26 mouse cellular contexts compared by ENCODE assay signal in the genomic region with DNA sequence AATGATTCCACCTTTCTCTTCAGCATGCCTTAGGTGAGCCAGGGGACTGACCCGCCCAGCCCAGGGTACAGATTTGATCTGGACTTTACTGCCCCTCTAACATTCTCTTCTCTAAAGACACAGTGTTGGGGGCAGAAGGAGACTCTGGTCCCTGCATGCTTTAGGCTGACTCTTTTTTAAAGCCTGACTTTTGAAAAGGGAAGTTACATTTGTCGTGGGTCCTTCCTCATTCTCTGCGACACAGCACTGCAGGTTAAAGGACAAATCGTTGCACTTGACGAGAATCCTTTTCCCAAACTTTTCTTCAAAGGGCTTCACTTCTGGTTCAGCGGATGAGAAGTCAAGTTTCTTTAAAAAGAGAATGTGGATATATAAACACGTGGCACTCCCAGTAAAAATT.
DNase-seq lines count a peak whose midpoint lies in the region; ATAC-seq and TF ChIP-seq lines count a peak whose summit lies in the region.
"Had no signal": no experiment of that assay in that cellular context is flagged by ENCODE, and none has a peak within 500 bp of the region (broad histone marks: within the 10 kb centered on the region; RNA-seq: fewer than 3 reads in every experiment).

No protein-coding gene starts in this region.

- H3K4me3 ChIP-seq in MEL (ENCODE audit: control insufficient read depth in 1 of 2, insufficient read depth in 1 of 2, low read depth in 2 of 2, low read length in 2 of 2), result no peak overlapping the region
- H3K4me3 ChIP-seq in limb, embryonic 10.5 days, result no peak overlapping the region
- H3K4me3 ChIP-seq in midbrain, embryonic 13.5 days (replicated peaks), result no peak overlapping the region
- H3K4me3 ChIP-seq: embryonic facial prominence, embryonic 13.5 days; erythroblast, embryonic 14.5 days; forebrain, embryonic 12.5 days; gastrocnemius, adult 2 months; hindbrain, embryonic 10.5 days; hindbrain, embryonic 13.5 days; intestine, embryonic 15.5 days had no signal

- intact Hi-C loops in gastrocnemius, postnatal 14 days (cut with DNase I; ENCODE audit: low total_unique reads), result no loop called here

- no peaks in the 10 kb centered on the region; a peak in 1 of 4 replicates for H3K36me3 ChIP-seq in MEL (ENCODE audit: control insufficient read depth in 1 of 2, insufficient read depth in 2 of 2, low read length in 2 of 2)
- peaks cover 7% of the 10 kb centered on the region; the same call in 1 of the 2 replicates for H3K36me3 ChIP-seq in limb, embryonic 10.5 days
- no peaks in the 10 kb centered on the region; the same call in 1 of the 2 replicates for H3K36me3 ChIP-seq in splenic B cell, adult 2 months (ENCODE audit: control insufficient read depth, insufficient read depth, low read length, poor library complexity, severe bottlenecking)
- peaks cover 9% of the 10 kb centered on the region for H3K36me3 ChIP-seq in midbrain, embryonic 13.5 days

- no peaks in the 10 kb centered on the region for H3K27me3 ChIP-seq in MEL (ENCODE audit: control insufficient read depth in 1 of 2, insufficient read depth in 2 of 2, low read length in 2 of 2)
- H3K27me3 ChIP-seq in limb, embryonic 10.5 days (ENCODE audit: low read depth, poor library complexity, severe bottlenecking), result no peaks in the 10 kb centered on the region
- H3K27me3 ChIP-seq in splenic B cell, adult 2 months (ENCODE audit: control insufficient read depth, insufficient read depth, low read length, poor library complexity, severe bottlenecking), result no peaks in the 10 kb centered on the region
- H3K27me3 ChIP-seq in midbrain, embryonic 13.5 days, result no peaks in the 10 kb centered on the region
- H3K27me3 ChIP-seq: embryonic facial prominence, embryonic 13.5 days; forebrain, embryonic 12.5 days; hindbrain, embryonic 13.5 days; intestine, embryonic 15.5 days had no signal

- peak; percentile 84 for ATAC-seq in common myeloid progenitor, adult 5-6 weeks (replicated peaks; ENCODE audit: low read depth, poor library complexity, severe bottlenecking)
- ATAC-seq in midbrain, embryonic 13.5 days, result no peak
- ATAC-seq: activated CD4-positive, CD25-positive, alpha-beta regulatory T cell, adult 4 months; forebrain, embryonic 16.5 days; hindbrain, embryonic 16.5 days; intestine, embryonic 15.5 days had no signal

- H3K9me3 ChIP-seq in MEL (replicated peaks; ENCODE audit: insufficient read depth, low read length), result no peaks in the 10 kb centered on the region
- H3K9me3 ChIP-seq in limb, embryonic 10.5 days (replicated peaks), result no peaks in the 10 kb centered on the region
- H3K9me3 ChIP-seq in midbrain, embryonic 13.5 days, result no peaks in the 10 kb centered on the region
- H3K9me3 ChIP-seq: embryonic facial prominence, embryonic 13.5 days; forebrain, embryonic 12.5 days; G1E; hindbrain, embryonic 10.5 days; hindbrain, embryonic 13.5 days; intestine, embryonic 15.5 days had no signal

- peak; percentile 41 for DNase-seq in MEL (ENCODE audit: low read depth, low spot score)
- DNase-seq in limb, embryonic 10.5 days (ENCODE audit: low spot score), result no peak
- peak; percentile 7 for DNase-seq in splenic B cell, adult 2 months (ENCODE audit: low read depth, low spot score)
- DNase-seq in gastrocnemius, postnatal 14 days, result no peak
- DNase-seq in left cerebral cortex, adult 8-10 months (ENCODE audit: low spot score in 2 of 2), result no peak
- no peak for DNase-seq in ovary, postnatal 14 days (ENCODE audit: low spot score)
- DNase-seq: adrenal gland, adult 8-10 months; adrenal gland, postnatal 25 days; cerebellum, adult 18-20 months; cerebellum, adult 9-10 months; cerebellum, postnatal 14 days; gastrocnemius, adult 2 months; gastrocnemius, postnatal 25 days had no signal

- H3K27ac ChIP-seq in MEL (ENCODE audit: control insufficient read depth, low read depth, low read length), result no peak overlapping the region
- 0 out of 2 replicates have a peak overlapping the region, but pooled peaks have one; percentile 14 for H3K27ac ChIP-seq in limb, embryonic 10.5 days
- no peak overlapping the region for H3K27ac ChIP-seq in midbrain, embryonic 13.5 days
- H3K27ac ChIP-seq: embryonic facial prominence, embryonic 13.5 days; forebrain, embryonic 12.5 days; gastrocnemius, adult 2 months; hindbrain, embryonic 10.5 days; hindbrain, embryonic 13.5 days; intestine, embryonic 15.5 days had no signal

- H3K4me2 ChIP-seq in midbrain, embryonic 13.5 days (replicated peaks), result no peak overlapping the region
- H3K4me2 ChIP-seq: embryonic facial prominence, embryonic 13.5 days; forebrain, embryonic 12.5 days; heart, embryonic 11.5 days; hindbrain, embryonic 13.5 days; intestine, embryonic 15.5 days had no signal

- WGBS in limb, embryonic 10.5 days, result 91% methylated on average over 7 of the region's 7 CpGs
- 88% methylated on average over 7 of the region's 7 CpGs for WGBS in midbrain, embryonic 13.5 days

- H3K4me1 ChIP-seq in MEL (ENCODE audit: control insufficient read depth in 1 of 2, insufficient read depth in 2 of 2, low read length in 2 of 2), result no peaks in the 10 kb centered on the region
- H3K4me1 ChIP-seq in limb, embryonic 10.5 days, result no peaks in the 10 kb centered on the region
- no peaks in the 10 kb centered on the region for H3K4me1 ChIP-seq in midbrain, embryonic 13.5 days (replicated peaks)
- H3K4me1 ChIP-seq: embryonic facial prominence, embryonic 13.5 days; forebrain, embryonic 12.5 days; hindbrain, embryonic 10.5 days; hindbrain, embryonic 13.5 days; intestine, embryonic 15.5 days had no signal

- no peak overlapping the region for H3K9ac ChIP-seq in MEL (ENCODE audit: control insufficient read depth, low read depth, low read length, poor library complexity, severe bottlenecking)
- no peak overlapping the region for H3K9ac ChIP-seq in midbrain, embryonic 13.5 days (replicated peaks)
- H3K9ac ChIP-seq: embryonic facial prominence, embryonic 13.5 days; forebrain, embryonic 12.5 days; hindbrain, embryonic 13.5 days; intestine, embryonic 15.5 days had no signal

- no peak for TF ChIP-seq POLR2A in MEL (IDR thresholded peaks at IDR 0.05; ENCODE audit: control insufficient read depth in 1 of 2, insufficient read depth in 1 of 2, low read depth in 1 of 2, low read length in 2 of 2, poor library complexity in 1 of 2)

- TF ChIP-seq RAD21 in MEL (IDR thresholded peaks at IDR 0.05; ENCODE audit: low read depth, low read length), result no peak

- no peak for TF ChIP-seq CTCF in MEL (IDR thresholded peaks at IDR 0.05 in 2 of 3, conservative IDR thresholded peaks at IDR 0.05 in 1 of 3; ENCODE audit: control insufficient read depth in 1 of 3, insufficient read depth in 1 of 3, low read depth in 2 of 3, low read length in 3 of 3, poor library complexity in 1 of 3, severe bottlenecking in 1 of 3)

- no peak for TF ChIP-seq EP300 in MEL (IDR thresholded peaks at IDR 0.05; ENCODE audit: low read depth in 1 of 2, low read length in 2 of 2)

- no peaks in the 10 kb centered on the region for H3K79me2 ChIP-seq in MEL (ENCODE audit: control insufficient read depth, insufficient read depth, low read length, poor library complexity)

TF ChIP-seq in MEL, 35 proteins besides CTCF, POLR2A, EP300 and RAD21:
- no peak for TF ChIP-seq KAT2A (conservative IDR thresholded peaks at IDR 0.05; ENCODE audit: low read depth, low read length)
- TF ChIP-seq JUND (IDR thresholded peaks at IDR 0.05; ENCODE audit: low read depth, low read length), result no peak
- TF ChIP-seq ZC3H11A (IDR thresholded peaks at IDR 0.05; ENCODE audit: low read depth, low read length), result no peak
- no peak for TF ChIP-seq E2F4 (IDR thresholded peaks at IDR 0.05; ENCODE audit: borderline replicate concordance, low read depth, low read length)
- TF ChIP-seq ZNF384 (IDR thresholded peaks at IDR 0.05; ENCODE audit: low read depth, low read length), result no peak
- no peak for TF ChIP-seq NELFE (IDR thresholded peaks at IDR 0.05; ENCODE audit: low read depth, low read length)
- TF ChIP-seq POLR2AphosphoS2 (IDR thresholded peaks at IDR 0.05; ENCODE audit: low read length), result no peak
- TF ChIP-seq SIN3A (IDR thresholded peaks at IDR 0.05; ENCODE audit: low read length), result no peak
- TF ChIP-seq NRF1 (IDR thresholded peaks at IDR 0.05; ENCODE audit: insufficient read depth, low read depth, low read length, poor library complexity, severe bottlenecking), result no peak
- no peak for TF ChIP-seq USF1 (IDR thresholded peaks at IDR 0.05; ENCODE audit: low read depth, low read length)
- TF ChIP-seq MEF2A (IDR thresholded peaks at IDR 0.05; ENCODE audit: extremely low read depth, insufficient replicate concordance, low read depth, low read length, poor library complexity, severe bottlenecking), result no peak
- TF ChIP-seq RCOR1 (IDR thresholded peaks at IDR 0.05; ENCODE audit: low read depth, low read length), result no peak
- TF ChIP-seq HCFC1 (IDR thresholded peaks at IDR 0.05; ENCODE audit: low read depth, low read length), result no peak

Comparison
In these comparisons a context has a peak if more than half of its experiments do, and no peak if none do; other contexts are left out.
1. DNase-seq: peak in MEL (single experiment) and splenic B cell, adult 2 months (single experiment); none in limb, embryonic 10.5 days (single experiment), gastrocnemius, postnatal 14 days (single experiment), left cerebral cortex, adult 8-10 months (0 of 2) and ovary, postnatal 14 days (single experiment).